Mouse (Mus musculus) CD8-positive naive resting alpha-beta T cell, adult 57 days (primary cell): ENCODE results near the gene Skap2. TPM values are rescaled to one million over a fixed set of nuclear protein-coding genes. Genes with fewer than 3 reads are reported as not detected.

Experiments used
- total RNA-seq: library from RNA; stranded (reverse); gene quantifications from one replicate; pipeline ENCODE4 v1.2.4, GENCODE M21; 2023

The Skap2 gene
- total RNA-seq = 9.2 TPM

GRCm38 (mm10) chr6:52012409-52013244 lies at the start of gene Skap2:
Gene Skap2 (minus strand): TSS chr6:52012549.

Other genes starting within 250 kb of the Skap2 start
- not detected for gene Hoxa1, start 145.8 kb upstream of the Skap2 start, total RNA-seq
- not detected for gene Hoxa2, start 152.3 kb upstream of the Skap2 start, total RNA-seq
- not detected for gene 5730596B20Rik, start 164.9 kb upstream of the Skap2 start, total RNA-seq
- gene Hoxa4, start 179.2 kb upstream of the Skap2 start, total RNA-seq = not detected
- gene Hoxa5, start 192.0 kb upstream of the Skap2 start, total RNA-seq = not detected
- gene Hoxa6, start 196.2 kb upstream of the Skap2 start, total RNA-seq = not detected
- gene Hoxa3, start 200.8 kb upstream of the Skap2 start, total RNA-seq = not detected
- not detected for gene Gm28308, start 200.8 kb upstream of the Skap2 start, total RNA-seq
- gene Hoxa7, start 209.3 kb upstream of the Skap2 start, total RNA-seq = not detected
- gene Hoxa9, start 218.5 kb upstream of the Skap2 start, total RNA-seq = not detected
- gene Hoxa10, start 228.3 kb upstream of the Skap2 start, total RNA-seq = not detected
- gene Hoxa11, start 233.3 kb upstream of the Skap2 start, total RNA-seq = not detected
- gene Hoxa13, start 248.3 kb upstream of the Skap2 start, total RNA-seq = not detected